Mouse (Mus musculus) hindbrain, embryonic 10.5 days (tissue): ENCODE results near the gene Gipc1. TPM values are rescaled to one million over a fixed set of nuclear protein-coding genes. Genes with fewer than 3 reads are reported as not detected.

Source experiments
- DNase-seq: peaks from one replicate; pipeline ENCODE4 v3.0.0-alpha.2; 2017; ENCODE audit warnings: low spot score
- H3K27ac ChIP-seq: fragments of 300-500 bp; sonication (generic); 2 replicates; pipeline ENCODE4 v1.5.1; 2016; ENCODE audit warnings: mild to moderate bottlenecking, moderate library complexity
- H3K27me3 ChIP-seq: fragments of 300-500 bp; sonication (generic); 2 replicates; pipeline ENCODE4 v1.6.1; 2016; ENCODE audit warnings: mild to moderate bottlenecking; ENCODE audit not compliant: poor library complexity, insufficient read depth, severe bottlenecking
- H3K36me3 ChIP-seq: fragments of 300-500 bp; sonication (generic); 2 replicates; pipeline ENCODE4 v1.6.1; 2016; ENCODE audit warnings: mild to moderate bottlenecking, moderate library complexity
- H3K4me1 ChIP-seq: fragments of 300-500 bp; sonication (generic); replicated peaks from 2 replicates; pipeline ENCODE4 v1.6.1; 2016; ENCODE audit warnings: mild to moderate bottlenecking
- H3K4me3 ChIP-seq: fragments of 300-500 bp; sonication (generic); 2 replicates; pipeline ENCODE4 v1.5.1; 2016; ENCODE audit warnings: mild to moderate bottlenecking, moderate library complexity
- H3K9me3 ChIP-seq: fragments of 300-500 bp; sonication (generic); 2 replicates; pipeline ENCODE4 v1.6.1; 2016; ENCODE audit warnings: mild to moderate bottlenecking, moderate library complexity
- WGBS: fragments of 180-500 bp; shearing (Covaris S2); methylation state at CpG from one replicate; pipeline ENCODE4 v1.1.7; 2016; 5-methylcytosine and 5-hydroxymethylcytosine counted together
- polyA plus RNA-seq: library from polyadenylated mRNA; unstranded; fragments of >200 nt; fragmentation: Nextera tagmentation; extraction: Ambion mirVana; gene quantifications from 2 replicates; pipeline ENCODE4 v1.2.1, GENCODE M21; 2016

Gene Gipc1
- 221 and 240 TPM in 2 replicates for polyA plus RNA-seq

GRCm38 (mm10) chr8:83652030-83652743 is at the start of gene Gipc1:
Gipc1 (plus strand) TSS chr8:83652677.
- DNase-seq = peak; percentile 98
- 5% methylated on average over 50 of the region's 50 CpGs for WGBS
- Histone ChIP-seq H3K9me3 (no peaks in the 10 kb centered on the region), H3K27me3 (no peaks in the 10 kb centered on the region), H3K4me1 (peaks cover 22% of the 10 kb centered on the region), H3K36me3 (peaks cover 27% of the 10 kb centered on the region), H3K27ac (peak within 1 kb of the TSS; percentile 96), H3K4me3 (peak within 1 kb of the TSS; percentile 92)

DNA sequence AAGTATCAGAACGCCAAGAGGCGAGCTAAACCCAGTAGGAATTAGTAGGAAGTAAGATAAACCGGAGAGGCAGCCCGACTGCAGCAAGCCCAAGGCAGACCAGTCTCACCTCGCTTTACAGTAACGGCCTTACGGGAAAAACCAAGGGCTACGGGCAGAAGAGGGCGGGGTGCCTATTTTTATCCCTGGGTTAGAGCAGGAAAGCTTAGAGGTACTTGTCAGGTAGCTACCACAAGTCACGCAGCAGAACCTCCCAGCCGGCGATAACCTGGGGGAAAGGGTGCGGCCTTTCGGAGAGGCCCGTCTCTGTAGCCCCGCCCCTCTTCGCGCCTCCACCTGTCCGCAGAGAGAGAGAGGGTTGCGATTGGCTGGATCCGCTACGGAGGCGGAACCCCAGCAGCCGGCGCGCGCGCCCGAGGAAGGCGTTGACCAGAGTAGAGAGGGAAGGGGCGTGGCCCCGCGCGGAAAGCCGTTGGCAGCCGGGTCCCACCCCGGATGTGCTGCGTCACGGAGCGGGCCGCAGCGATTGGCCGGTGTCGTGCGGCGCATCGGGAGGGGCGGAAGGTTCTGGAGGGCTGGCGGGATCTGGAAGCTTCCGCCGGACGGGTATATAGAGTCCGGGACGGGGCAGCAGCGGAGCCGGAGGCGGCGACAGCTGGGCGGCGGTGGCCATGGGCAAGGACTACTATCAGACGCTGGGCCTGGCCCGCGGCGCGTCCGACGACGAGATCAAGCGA is 44.6 kb upstream of the Gipc1 start, which contains the start of the genes Tecr and Dnajb1:
Tecr (minus strand) TSS at position 311 of the 737 bp plus-strand sequence.
Dnajb1 (plus strand) TSS at position 533 of the 737 bp plus-strand sequence.
- peak; percentile 99 for DNase-seq
- peaks cover 33% of the 10 kb centered on the region for H3K4me1 ChIP-seq
- peak within 1 kb of the TSS; percentile 96 for H3K27ac ChIP-seq
- H3K9me3 ChIP-seq = no peaks in the 10 kb centered on the region
- peak within 1 kb of the TSS; percentile 80 for H3K4me3 ChIP-seq
- under 1% methylated on average over 69 of the region's 69 CpGs for WGBS
- H3K36me3 ChIP-seq = peaks cover 33% of the 10 kb centered on the region
- H3K27me3 ChIP-seq = no peaks in the 10 kb centered on the region

DNA sequence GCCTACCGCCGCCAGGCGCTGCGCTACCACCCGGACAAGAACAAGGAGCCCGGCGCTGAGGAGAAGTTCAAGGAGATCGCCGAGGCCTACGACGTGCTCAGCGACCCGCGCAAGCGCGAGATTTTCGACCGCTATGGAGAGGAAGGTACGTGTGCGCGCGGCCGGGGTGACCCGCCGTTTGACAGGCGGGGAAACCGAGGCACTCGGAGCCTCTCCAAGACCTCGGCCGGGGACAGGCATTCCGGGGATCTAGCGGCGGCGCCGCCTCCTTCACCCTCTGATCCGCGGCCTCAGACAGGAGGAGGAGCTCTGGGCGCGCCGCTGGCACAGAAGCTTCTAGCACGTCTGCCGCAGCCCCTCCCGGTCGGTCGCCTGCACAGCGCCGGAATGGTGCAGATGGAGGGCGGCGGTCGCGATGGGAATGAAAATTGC is 44.1 kb upstream of the Gipc1 start:
- WGBS = under 1% methylated on average over 51 of the region's 51 CpGs
- DNase-seq = peak; percentile 79
- peak overlapping the region; percentile 80 for H3K4me3 ChIP-seq
- H3K27ac ChIP-seq = peak overlapping the region; percentile 96
- no peaks in the 10 kb centered on the region for H3K27me3 ChIP-seq
- no peaks in the 10 kb centered on the region for H3K9me3 ChIP-seq
- peaks cover 33% of the 10 kb centered on the region for H3K4me1 ChIP-seq
- H3K36me3 ChIP-seq = peaks cover 39% of the 10 kb centered on the region

DNA sequence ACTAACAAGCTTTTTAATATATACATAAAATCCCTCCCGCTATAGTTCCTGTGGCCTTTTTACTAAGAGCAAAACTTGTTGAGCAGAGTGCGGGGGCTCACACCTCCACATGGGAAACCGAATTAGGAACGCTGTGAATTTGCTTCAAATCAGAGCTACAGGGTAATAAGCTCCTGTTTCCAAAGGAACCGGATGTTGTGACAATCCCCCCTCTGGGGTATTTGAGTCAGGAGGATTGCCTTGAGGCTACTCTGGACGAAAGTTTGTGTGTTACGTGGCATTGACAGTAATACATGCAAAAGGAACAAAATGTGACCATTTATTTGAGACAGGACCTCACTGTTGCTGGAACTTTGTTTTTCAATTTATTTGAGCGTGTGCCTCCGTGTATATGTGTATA is 43.4 kb upstream of the Gipc1 start:
- peaks cover 46% of the 10 kb centered on the region for H3K36me3 ChIP-seq
- peak overlapping the region; percentile 80 for H3K4me3 ChIP-seq
- H3K9me3 ChIP-seq = no peaks in the 10 kb centered on the region
- H3K27me3 ChIP-seq = no peaks in the 10 kb centered on the region
- WGBS = 42% methylated on average over 9 of the region's 9 CpGs
- DNase-seq = no peak
- peaks cover 33% of the 10 kb centered on the region for H3K4me1 ChIP-seq
- H3K27ac ChIP-seq = peak overlapping the region; percentile 96

DNA sequence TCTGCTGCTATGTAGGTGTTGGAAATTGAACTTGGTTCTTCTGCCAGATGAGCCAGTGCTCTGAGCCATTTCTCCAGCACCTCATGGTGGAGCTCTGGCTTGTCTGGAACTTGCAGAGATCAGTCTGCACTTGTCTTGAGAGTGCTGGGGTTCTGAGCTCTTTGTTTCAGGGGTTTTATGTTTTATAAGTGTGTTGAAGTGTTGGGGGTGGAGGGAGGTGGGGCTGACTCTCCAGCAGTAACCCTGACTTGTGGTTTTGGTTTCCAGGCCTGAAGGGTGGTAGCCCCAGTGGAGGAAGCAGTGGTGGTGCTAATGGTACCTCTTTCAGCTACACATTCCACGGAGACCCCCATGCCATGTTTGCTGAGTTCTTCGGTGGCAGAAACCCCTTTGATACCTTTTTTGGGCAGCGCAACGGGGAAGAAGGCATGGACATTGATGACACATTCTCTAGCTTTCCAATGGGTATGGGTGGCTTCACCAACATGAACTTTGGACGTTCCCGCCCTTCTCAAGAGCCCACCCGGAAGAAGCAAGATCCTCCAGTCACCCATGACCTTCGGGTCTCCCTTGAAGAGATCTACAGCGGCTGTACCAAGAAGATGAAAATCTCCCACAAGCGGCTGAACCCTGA is 42.8 kb upstream of the Gipc1 start:
- Histone ChIP-seq H3K9me3 (no peaks in the 10 kb centered on the region), H3K27me3 (no peaks in the 10 kb centered on the region), H3K4me1 (peaks cover 33% of the 10 kb centered on the region), H3K36me3 (peaks cover 50% of the 10 kb centered on the region), H3K4me3 (peak overlapping the region; percentile 80), H3K27ac (no peak overlapping the region)
- DNase-seq = no peak
- WGBS = 95% methylated on average over 10 of the region's 10 CpGs

- Histone ChIP-seq H3K9me3 (no peaks in the 10 kb centered on the region), H3K4me3 (no peak overlapping the region), H3K27ac (no peak overlapping the region), H3K36me3 (peaks cover 50% of the 10 kb centered on the region), H3K27me3 (no peaks in the 10 kb centered on the region), H3K4me1 (peaks cover 27% of the 10 kb centered on the region)
- 98% methylated on average over 4 of the region's 4 CpGs for WGBS
- DNase-seq = no peak
Observed at GRCm38 (mm10) chr8:83611921-83612320, 40.6 kb upstream of the Gipc1 start.

DNA sequence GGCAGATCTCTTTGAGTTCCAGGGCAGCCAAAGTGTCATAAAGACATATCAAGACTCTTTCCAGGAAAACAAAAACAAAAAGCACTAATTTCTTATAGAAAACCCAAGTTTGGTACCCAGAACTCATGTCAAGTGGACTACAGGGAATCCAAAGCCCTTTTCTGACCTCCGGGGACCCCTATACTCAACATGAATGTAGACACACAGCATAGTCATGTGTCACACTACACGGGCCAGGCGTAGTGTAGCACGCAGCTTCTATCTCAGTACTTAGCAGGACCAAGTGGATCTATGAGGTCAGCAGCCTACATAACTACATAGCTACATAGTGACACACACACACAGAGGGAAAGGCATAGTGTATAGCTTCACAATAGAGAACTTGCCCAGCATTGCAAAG is 38.8 kb upstream of the Gipc1 start:
- Histone ChIP-seq H3K36me3 (peaks cover 50% of the 10 kb centered on the region), H3K27ac (no peak overlapping the region), H3K9me3 (0 out of 2 replicates have a peak, but pooled peaks cover 3% of the 10 kb centered on the region), H3K4me1 (peaks cover 21% of the 10 kb centered on the region), H3K4me3 (no peak overlapping the region), H3K27me3 (no peaks in the 10 kb centered on the region)
- DNase-seq = no peak
- 96% methylated on average over 4 of the region's 4 CpGs for WGBS

DNA sequence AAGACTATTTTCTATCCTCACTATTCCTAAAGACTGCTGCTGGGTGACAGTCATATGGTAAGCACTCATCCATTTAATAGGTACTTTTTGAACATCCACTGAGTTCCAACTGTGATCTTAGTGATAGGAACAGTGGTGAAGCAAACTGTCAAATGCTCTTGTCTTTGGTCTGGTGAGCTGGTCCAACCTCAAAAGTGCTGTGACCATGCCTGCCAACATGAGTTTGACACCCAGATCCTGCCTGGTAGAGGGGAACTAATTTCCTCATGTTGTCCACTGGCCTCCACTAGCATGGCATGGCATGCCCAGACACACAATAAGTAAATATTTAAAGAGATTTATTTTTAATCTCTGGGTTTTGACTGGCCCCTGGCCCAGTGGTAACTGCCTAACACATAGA is 35.9 kb upstream of the Gipc1 start:
- Histone ChIP-seq H3K27ac (no peak overlapping the region), H3K36me3 (peaks cover 29% of the 10 kb centered on the region), H3K4me3 (no peak overlapping the region), H3K9me3 (0 out of 2 replicates have a peak, but pooled peaks cover 3% of the 10 kb centered on the region), H3K27me3 (peaks cover 4% of the 10 kb centered on the region; the same call in 1 of the 2 replicates), H3K4me1 (0 out of 2 replicates have a peak, but pooled peaks cover 3% of the 10 kb centered on the region)
- no peak for DNase-seq

DNA sequence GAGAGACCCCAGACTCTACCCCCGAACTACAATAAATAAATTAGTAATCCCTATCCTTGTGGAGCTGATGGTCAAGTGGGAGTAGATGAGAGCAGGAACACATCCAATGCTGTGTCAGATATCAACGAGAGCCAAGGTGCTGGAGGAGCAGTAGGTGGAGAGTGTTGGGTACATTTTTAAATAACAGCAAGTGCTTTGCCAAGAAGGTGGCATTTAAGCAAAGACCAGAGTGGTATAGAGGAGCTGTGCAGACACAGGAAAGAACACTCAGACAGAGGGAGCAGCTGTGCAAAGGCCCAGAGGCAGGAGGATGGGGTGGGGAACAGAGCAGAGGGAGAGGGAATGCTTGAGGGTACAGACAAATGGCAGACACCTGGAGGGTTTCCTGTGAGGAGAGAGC is 35.4 kb upstream of the Gipc1 start:
- DNase-seq = no peak
- Histone ChIP-seq H3K27ac (no peak overlapping the region), H3K9me3 (0 out of 2 replicates have a peak, but pooled peaks cover 3% of the 10 kb centered on the region), H3K36me3 (peaks cover 24% of the 10 kb centered on the region), H3K27me3 (peaks cover 6% of the 10 kb centered on the region; the same call in 1 of the 2 replicates), H3K4me1 (peaks cover 3% of the 10 kb centered on the region; the same call in 1 of the 2 replicates), H3K4me3 (no peak overlapping the region)
- WGBS = 86% methylated on average over 2 of the region's 2 CpGs

- no peak for DNase-seq
- no peak overlapping the region for H3K4me3 ChIP-seq
Observed at GRCm38 (mm10) chr8:83618566-83618965, 33.9 kb upstream of the Gipc1 start.

GRCm38 (mm10) chr8:83619568-83620285 is 32.8 kb upstream of the Gipc1 start:
- H3K27ac ChIP-seq = no peak overlapping the region
- no peaks in the 10 kb centered on the region for H3K36me3 ChIP-seq
- 0 out of 2 replicates have a peak, but pooled peaks cover 3% of the 10 kb centered on the region for H3K9me3 ChIP-seq
- H3K4me1 ChIP-seq = peaks cover 8% of the 10 kb centered on the region; the same call in 1 of the 2 replicates
- peaks cover 10% of the 10 kb centered on the region; the same call in 1 of the 2 replicates for H3K27me3 ChIP-seq
- WGBS = 89% methylated on average over 9 of the region's 9 CpGs
- no peak for DNase-seq
- H3K4me3 ChIP-seq = no peak overlapping the region

More at GRCm38 (mm10) chr8:83618566-83618965, 33.9 kb upstream of the Gipc1 start:
- peaks cover 9% of the 10 kb centered on the region for H3K36me3 ChIP-seq
- H3K27me3 ChIP-seq = peaks cover 6% of the 10 kb centered on the region; the same call in 1 of the 2 replicates
- no peak overlapping the region for H3K27ac ChIP-seq
- H3K9me3 ChIP-seq = 0 out of 2 replicates have a peak, but pooled peaks cover 3% of the 10 kb centered on the region
- H3K4me1 ChIP-seq = peaks cover 8% of the 10 kb centered on the region; the same call in 1 of the 2 replicates
- WGBS = 93% methylated on average over 2 of the region's 2 CpGs
